Mouse (Mus musculus) thymus, adult 2 months (tissue): ENCODE measurements around the gene Tas2r143. TPM values are rescaled to one million over a fixed set of nuclear protein-coding genes. Genes with fewer than 3 reads are reported as not detected.

Experiments used
- DNase-seq: peaks from one replicate; pipeline ENCODE4 v3.0.0; 2021
- H3K27ac ChIP-seq: fragments of 200-500 bp; 2 replicates; pipeline ENCODE4 v1.5.1; 2012; ENCODE audit warnings: low read length, control low read depth; ENCODE audit not compliant: control insufficient read depth, insufficient read depth
- H3K27me3 ChIP-seq: fragments of 200-500 bp; 2 replicates; pipeline ENCODE4 v1.6.1; 2012; ENCODE audit warnings: mild to moderate bottlenecking, low read length, moderate library complexity, mixed read lengths; ENCODE audit not compliant: control insufficient read depth, insufficient read depth
- H3K36me3 ChIP-seq: fragments of 200-500 bp; 2 replicates; pipeline ENCODE4 v1.6.1; 2012; ENCODE audit warnings: mild to moderate bottlenecking, low read length, moderate library complexity; ENCODE audit not compliant: control insufficient read depth, insufficient read depth
- H3K4me1 ChIP-seq: fragments of 200-500 bp; replicated peaks from 2 replicates; pipeline ENCODE4 v1.6.1; 2012; ENCODE audit warnings: low read length; ENCODE audit not compliant: control insufficient read depth, insufficient read depth
- H3K4me3 ChIP-seq: fragments of 200-500 bp; 2 replicates; pipeline ENCODE4 v1.5.1; 2012; ENCODE audit warnings: mild to moderate bottlenecking, low read length, control low read depth, moderate library complexity; ENCODE audit not compliant: control insufficient read depth, insufficient read depth
- CTCF ChIP-seq: fragments of 200-500 bp; IDR thresholded peaks from 2 replicates; pipeline ENCODE4 v1.5.1; 2012; ENCODE audit warnings: mild to moderate bottlenecking, control low read depth, low read length, moderate library complexity, borderline replicate concordance; ENCODE audit not compliant: control insufficient read depth, poor library complexity, insufficient read depth; ENCODE audit errors: extremely low read depth
- POLR2A ChIP-seq: fragments of 200-500 bp; IDR thresholded peaks from 2 replicates; pipeline ENCODE4 v1.6.1; 2012; ENCODE audit warnings: mild to moderate bottlenecking, low read length, control low read depth, moderate library complexity; ENCODE audit not compliant: control insufficient read depth, poor library complexity, insufficient read depth; ENCODE audit errors: extremely low read depth
- WGBS: fragments of 180-500 bp; shearing (Covaris S2); methylation state at CpG from one replicate; pipeline ENCODE4 v1.1.7; 2018; 5-methylcytosine and 5-hydroxymethylcytosine counted together
- polyA plus RNA-seq: library from polyadenylated mRNA; depleted of rRNA; stranded (reverse); fragments of >200 nt; gene quantifications from 2 replicates; pipeline ENCODE4 v1.2.3, GENCODE M21; 2012

Tas2r143 gene
- polyA plus RNA-seq, 1 experiment, result 0.55 TPM

DNA sequence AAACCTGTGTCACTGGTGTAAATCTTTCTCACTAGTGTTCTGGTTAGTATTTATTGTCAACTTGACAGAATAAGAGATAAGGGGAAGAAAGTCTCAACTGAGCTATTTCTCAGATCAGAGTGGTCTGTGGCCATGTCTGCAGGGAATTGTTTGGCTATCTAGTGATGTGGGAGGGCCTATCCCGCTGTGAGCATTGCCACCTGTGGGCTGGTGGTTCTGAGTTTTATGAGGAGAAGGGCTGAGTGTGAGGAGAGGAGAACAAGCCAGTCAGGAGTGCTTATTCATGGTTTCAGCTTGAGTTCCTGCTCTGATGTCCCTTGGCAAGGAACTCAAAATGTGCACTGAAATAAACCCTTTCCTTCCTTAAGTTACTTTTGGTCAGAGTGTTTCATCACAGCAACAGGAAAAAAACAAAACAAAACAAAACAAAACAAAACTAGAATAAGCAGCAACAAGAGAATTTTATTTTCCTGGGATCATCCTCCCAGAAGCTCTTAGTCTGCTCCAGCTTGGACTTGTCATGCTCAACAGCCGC is 8.2 kb upstream of the Tas2r143 start:
- H3K27me3 ChIP-seq, result no peaks in the 10 kb centered on the region
- 67% methylated on average over 2 of the region's 2 CpGs for WGBS
- TF ChIP-seq CTCF (no peak), POLR2A (no peak)
- no peak overlapping the region for H3K4me3 ChIP-seq
- no peaks in the 10 kb centered on the region for H3K4me1 ChIP-seq
- no peak overlapping the region for H3K27ac ChIP-seq
- no peak for DNase-seq
- no peaks in the 10 kb centered on the region for H3K36me3 ChIP-seq

DNA sequence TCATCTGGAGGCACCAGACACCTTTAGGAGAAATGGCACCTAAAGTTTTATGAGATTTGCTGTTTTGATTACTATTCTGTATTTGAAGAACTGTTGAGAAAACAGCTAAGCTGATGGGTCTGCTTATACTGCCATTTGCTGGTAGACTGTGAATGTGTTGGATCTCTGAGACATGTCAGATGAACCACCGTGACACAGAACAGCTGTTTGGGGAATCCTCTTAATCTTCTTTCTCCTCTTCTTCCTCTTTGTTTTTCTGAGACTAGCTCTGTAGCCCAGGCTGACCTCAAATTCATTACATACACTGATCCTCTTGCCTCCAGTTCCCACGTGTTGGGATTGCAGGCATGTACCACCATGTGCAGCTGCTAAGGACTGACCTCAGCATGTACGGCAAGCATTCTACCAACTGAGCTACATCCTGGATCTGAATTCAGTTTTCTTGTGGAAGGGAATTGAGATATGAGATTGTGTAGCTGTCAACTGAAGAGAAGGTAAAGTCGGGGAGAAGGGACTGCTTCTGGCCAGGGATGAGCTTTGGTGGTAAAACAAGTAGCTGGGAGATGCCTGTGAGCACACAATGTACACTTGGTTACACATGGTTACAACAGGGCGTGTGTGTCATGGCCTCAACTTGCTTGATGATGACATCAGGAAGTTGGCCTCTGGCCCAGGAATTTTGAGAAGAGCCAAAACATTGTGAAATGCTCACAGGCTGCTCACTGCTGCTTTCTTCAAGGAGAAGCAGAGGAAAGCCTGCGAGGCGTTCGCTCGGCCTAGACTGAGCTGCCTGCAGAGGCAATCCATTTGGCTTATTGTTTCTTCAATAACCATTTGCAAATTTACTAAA is 3.9 kb upstream of the Tas2r143 start:
- Histone ChIP-seq H3K27ac (no peak overlapping the region), H3K27me3 (no peaks in the 10 kb centered on the region), H3K4me3 (no peak overlapping the region), H3K4me1 (no peaks in the 10 kb centered on the region), H3K36me3 (no peaks in the 10 kb centered on the region)
- 80% methylated on average over 9 of the region's 9 CpGs for WGBS
- DNase-seq, result no peak
- no peak for TF ChIP-seq POLR2A
- no peak for TF ChIP-seq CTCF

DNA sequence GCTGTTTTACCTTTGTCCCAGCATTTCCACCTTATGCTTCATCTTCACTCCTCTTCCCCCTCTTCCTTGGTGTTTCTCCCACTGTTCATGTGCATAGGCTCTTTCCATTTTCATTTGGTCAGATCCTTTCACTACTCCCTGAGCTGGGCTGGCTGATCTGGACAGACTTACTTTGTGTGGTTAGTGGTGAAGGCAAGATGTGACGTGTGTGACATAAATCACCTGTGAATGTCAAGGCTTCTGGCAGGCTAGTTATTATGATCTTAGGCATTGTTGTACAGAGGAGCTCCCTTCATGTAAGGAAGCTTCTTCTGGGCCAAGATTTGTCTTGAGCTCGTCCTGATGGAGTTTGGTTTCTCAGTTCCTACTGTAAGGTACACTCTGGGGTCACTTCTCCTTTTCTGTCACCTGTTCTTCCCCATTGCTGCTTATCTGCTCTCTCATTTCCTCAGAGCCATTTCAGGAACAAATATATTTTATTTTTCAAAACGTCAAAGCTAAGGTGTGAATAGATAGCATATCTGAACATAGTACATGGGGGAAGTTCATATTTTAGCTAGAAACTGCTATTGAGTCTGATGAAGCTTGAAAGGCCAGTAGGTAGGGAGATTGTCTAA is 2.9 kb upstream of the Tas2r143 start:
- no peaks in the 10 kb centered on the region for H3K27me3 ChIP-seq
- no peak for DNase-seq
- no peak overlapping the region for H3K27ac ChIP-seq
- H3K4me1 ChIP-seq, result no peaks in the 10 kb centered on the region
- H3K4me3 ChIP-seq, result no peak overlapping the region
- H3K36me3 ChIP-seq, result no peaks in the 10 kb centered on the region
- WGBS, result 35% methylated on average over 3 of the region's 3 CpGs
- no peak for TF ChIP-seq POLR2A
- no peak for TF ChIP-seq CTCF

DNA sequence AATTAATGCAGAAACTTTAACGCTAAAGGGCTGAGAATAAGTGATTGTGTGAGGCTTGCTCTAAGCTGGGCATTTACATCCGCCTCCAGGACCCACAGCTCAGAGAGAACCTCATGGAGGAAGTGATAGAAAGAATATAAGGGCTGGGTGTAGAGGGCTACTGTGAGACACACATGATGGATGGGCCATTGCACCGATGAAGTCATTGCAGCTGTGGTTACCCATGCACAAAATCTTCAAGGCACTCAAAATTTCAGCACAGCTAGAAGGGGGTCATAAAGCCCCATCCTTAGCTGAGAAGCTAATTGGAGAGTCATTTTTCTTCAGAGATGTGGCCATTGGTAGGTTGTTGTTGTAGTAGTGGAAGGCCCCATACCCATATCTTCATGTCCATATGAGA is 1.8 kb upstream of the Tas2r143 start:
- Histone ChIP-seq H3K36me3 (no peaks in the 10 kb centered on the region), H3K4me1 (no peaks in the 10 kb centered on the region), H3K27me3 (no peaks in the 10 kb centered on the region), H3K27ac (no peak overlapping the region), H3K4me3 (no peak overlapping the region)
- 40% methylated on average over 3 of the region's 3 CpGs for WGBS
- DNase-seq, result no peak
- TF ChIP-seq CTCF (no peak), POLR2A (no peak)

DNA sequence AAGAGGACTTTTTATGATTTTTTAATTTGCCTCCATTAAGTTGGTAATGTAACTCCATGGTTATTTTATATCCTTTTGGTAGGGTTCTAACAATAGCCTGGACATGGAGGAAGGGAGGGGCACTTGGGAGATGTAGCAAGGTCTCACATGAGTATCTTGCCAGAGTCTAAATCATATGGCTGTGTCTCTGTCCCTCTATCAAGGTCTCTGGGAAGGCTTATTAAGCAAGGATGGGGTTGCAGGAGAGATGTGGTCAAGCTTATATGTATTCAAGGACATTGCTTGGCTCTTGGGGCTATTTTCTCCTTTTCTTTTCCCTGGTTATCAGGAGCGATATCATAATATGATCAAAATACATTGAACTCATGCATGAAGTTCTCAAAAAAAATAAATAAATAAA is 1.0 kb upstream of the Tas2r143 start:
- no peak for DNase-seq
- WGBS, result 93% methylated on average over 1 of the region's 1 CpGs
- Histone ChIP-seq H3K4me3 (no peak overlapping the region), H3K27me3 (no peaks in the 10 kb centered on the region), H3K4me1 (no peaks in the 10 kb centered on the region), H3K27ac (no peak overlapping the region), H3K36me3 (no peaks in the 10 kb centered on the region)
- TF ChIP-seq POLR2A, result no peak

DNA sequence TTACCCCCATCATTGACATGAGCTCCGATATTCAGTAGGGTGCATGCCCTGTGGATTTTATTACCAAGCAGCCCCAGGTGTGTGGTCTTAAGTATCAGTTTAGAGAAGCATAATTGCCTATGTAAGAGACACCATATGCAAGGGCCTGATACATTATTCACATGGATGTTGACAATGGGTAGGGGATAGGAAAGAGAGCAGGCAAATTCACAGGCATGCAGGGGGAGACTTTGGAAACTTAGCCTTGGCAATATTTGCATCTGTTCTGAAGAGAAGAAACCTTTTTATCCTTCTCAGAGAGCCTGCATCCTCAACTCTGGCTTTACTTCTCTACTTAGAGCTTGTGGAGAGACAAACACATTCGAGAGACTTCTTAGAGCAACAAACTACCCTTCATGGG is 5.1 kb downstream of the Tas2r143 start, which contains the start of gene Tas2r135:
Gene Tas2r135 (plus strand): TSS at position 301 of the 400 bp plus-strand sequence.
- no peak within 1 kb of the TSS for H3K27ac ChIP-seq
- no peaks in the 10 kb centered on the region for H3K27me3 ChIP-seq
- H3K4me3 ChIP-seq, result no peak within 1 kb of the TSS
- H3K4me1 ChIP-seq, result no peaks in the 10 kb centered on the region
- TF ChIP-seq CTCF (no peak), POLR2A (no peak)
- no peaks in the 10 kb centered on the region for H3K36me3 ChIP-seq
- DNase-seq, result no peak
- WGBS, result 93% methylated on average over 2 of the region's 2 CpGs

DNA sequence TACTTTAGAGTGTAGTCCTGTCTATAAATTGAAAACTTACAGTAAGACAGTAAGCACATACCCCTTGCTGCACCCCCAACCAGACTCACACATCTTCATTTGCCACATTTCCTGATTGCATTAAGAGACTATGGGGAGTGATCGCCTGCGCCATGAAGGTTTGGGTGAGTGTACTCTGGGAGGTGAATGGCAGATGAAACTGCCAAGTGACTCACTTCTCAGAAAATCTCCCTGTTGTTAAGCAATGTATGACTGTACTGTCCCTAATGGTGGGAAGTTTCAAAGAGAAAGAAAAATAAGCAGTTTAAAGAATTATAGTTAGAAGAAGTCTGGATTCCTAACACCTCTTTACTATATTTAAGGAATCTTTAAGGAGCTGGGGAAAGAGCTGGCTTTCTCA is 19.4 kb downstream of the Tas2r143 start:
- Histone ChIP-seq H3K4me3 (no peak overlapping the region), H3K27me3 (no peaks in the 10 kb centered on the region), H3K36me3 (no peaks in the 10 kb centered on the region), H3K4me1 (no peaks in the 10 kb centered on the region), H3K27ac (no peak overlapping the region)
- no peak for TF ChIP-seq CTCF
- no peak for TF ChIP-seq POLR2A
- no peak for DNase-seq
- WGBS, result 94% methylated on average over 2 of the region's 2 CpGs
